Mouse (Mus musculus): Measurements from ENCODE around the gene Fbxo7.

Fbxo7 gene

GRCm38 (mm10) chr10:86091919-86092318 lies 70.1 kb downstream of the Fbxo7 start:
- no peak for DNase-seq (ENCODE audit: low spot score)

- no peak for DNase-seq (ENCODE audit: low spot score)
These were observed 71.6 kb downstream of the Fbxo7 start for GRCm38 (mm10) chr10:86093109-86094035.

- no peak for DNase-seq (ENCODE audit: low spot score)
These were observed 76.6 kb downstream of the Fbxo7 start for GRCm38 (mm10) chr10:86098363-86098762.

DNA sequence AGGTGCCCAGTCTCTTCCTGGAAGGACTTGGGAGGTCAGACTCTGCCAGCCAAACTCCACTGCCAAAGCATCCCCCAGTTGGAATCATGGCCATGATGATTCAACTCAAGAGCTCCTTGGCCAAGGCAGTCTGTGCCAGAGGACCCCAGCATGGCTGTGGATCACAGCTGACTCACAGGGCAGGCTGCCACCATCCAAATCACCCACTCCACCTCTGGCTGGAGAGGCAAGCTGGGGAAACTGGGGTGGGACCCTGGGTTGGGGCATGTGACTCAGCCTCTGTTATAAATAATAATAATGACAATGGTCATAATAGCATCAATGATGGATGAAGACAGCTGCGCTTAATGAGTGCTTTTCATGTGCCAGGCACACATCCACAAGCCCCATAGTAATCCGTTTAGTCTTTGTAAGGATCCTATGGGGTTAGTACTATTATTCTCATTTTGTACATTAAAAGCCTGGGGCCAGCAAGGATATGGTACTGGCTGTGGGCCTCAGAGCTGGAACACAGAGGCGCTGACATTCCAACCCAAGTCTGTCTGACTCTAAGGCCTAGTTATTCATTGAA lies 78.6 kb downstream of the Fbxo7 start:
- DNase-seq (ENCODE audit: low spot score) = peak; percentile 42

Measured in urinary bladder, postnatal 14 days (tissue).